Mouse (Mus musculus) intestine, postnatal 0 days (tissue): ENCODE measurements around the gene Thrb. TPM values are rescaled to one million over a fixed set of nuclear protein-coding genes. Genes with fewer than 3 reads are reported as not detected.
A peak's percentile ranks its signal among the peaks of the same experiment; 100 is the strongest.
"Not testable (repeated sequence)": the region's sequence is repeated elsewhere in the genome, so short reads cannot be mapped to it uniquely, and the experiment has no call there.

Experiments
- ATAC-seq: fragments of 200-750 bp; cut with Nextera tagmentation; 2 replicates; pipeline ENCODE4 v1.8.0; 2017; ENCODE audit warnings: mild to moderate bottlenecking, moderate TSS enrichment, moderate library complexity
- H3K27ac ChIP-seq: fragments of 300-500 bp; sonication (generic); 2 replicates; pipeline ENCODE4 v1.5.1; 2014; ENCODE audit warnings: mild to moderate bottlenecking, low read depth, low read length, moderate library complexity
- H3K27me3 ChIP-seq: fragments of 300-500 bp; sonication (generic); replicated peaks from 2 replicates; pipeline ENCODE4 v1.6.1; 2014; ENCODE audit warnings: low read length, mixed read lengths; ENCODE audit not compliant: control insufficient read depth, insufficient read depth
- H3K36me3 ChIP-seq: fragments of 300-500 bp; sonication (generic); 2 replicates; pipeline ENCODE4 v1.6.1; 2014; ENCODE audit warnings: mild to moderate bottlenecking, moderate library complexity; ENCODE audit not compliant: control insufficient read depth, insufficient read depth
- H3K4me1 ChIP-seq: fragments of 300-500 bp; sonication (generic); replicated peaks from 2 replicates; pipeline ENCODE4 v1.6.1; 2014; ENCODE audit warnings: antibody characterized with exemption, low read length, mixed read lengths; ENCODE audit not compliant: control insufficient read depth, insufficient read depth
- H3K4me2 ChIP-seq: fragments of 300-500 bp; sonication (generic); replicated peaks from 2 replicates; pipeline ENCODE4 v1.6.1; 2014; ENCODE audit warnings: low read depth, mild to moderate bottlenecking, moderate library complexity
- H3K4me3 ChIP-seq: fragments of 300-500 bp; sonication (generic); 2 replicates; pipeline ENCODE4 v1.5.1; 2014; ENCODE audit warnings: low read depth, low read length
- H3K9ac ChIP-seq: fragments of 300-500 bp; sonication (generic); 2 replicates; pipeline ENCODE4 v1.6.1; 2014; ENCODE audit warnings: mild to moderate bottlenecking, low read depth, low read length
- H3K9me3 ChIP-seq: fragments of 300-500 bp; sonication (generic); 2 replicates; pipeline ENCODE4 v1.6.1; 2016; ENCODE audit warnings: mixed run types; ENCODE audit not compliant: control insufficient read depth
- CTCF ChIP-seq: sonication (generic); IDR thresholded peaks from 2 replicates; pipeline ENCODE4 v1.5.1; 2016; ENCODE audit warnings: low read depth, mild to moderate bottlenecking, control low read depth, antibody characterized with exemption, moderate library complexity
- WGBS: fragments of 180-500 bp; shearing (Covaris S2); extraction: QIAGEN DNeasy Blood & Tissue Kit; methylation state at CpG from one replicate; pipeline ENCODE4 v1.1.7; 2014; 5-methylcytosine and 5-hydroxymethylcytosine counted together
- polyA plus RNA-seq: library from polyadenylated mRNA; unstranded; fragments of >200 nt; fragmentation: Nextera tagmentation; extraction: Ambion mirVana; gene quantifications from 2 replicates; pipeline ENCODE4 v1.2.1, GENCODE M21; 2015

Gene Thrb
- polyA plus RNA-seq, 1 experiment from 2014 or later = 5.8 TPM

- H3K36me3 ChIP-seq = no peaks in the 10 kb centered on the region
- no peak overlapping the region for H3K9ac ChIP-seq
- no peak for ATAC-seq
- no peak overlapping the region for H3K4me3 ChIP-seq
- no peaks in the 10 kb centered on the region for H3K27me3 ChIP-seq
- H3K27ac ChIP-seq = no peak overlapping the region
- H3K4me1 ChIP-seq = no peaks in the 10 kb centered on the region; the same call in 1 of the 2 replicates
- 68% methylated on average over 3 of the region's 3 CpGs for WGBS
- H3K4me2 ChIP-seq = no peak overlapping the region
- H3K9me3 ChIP-seq = no peaks in the 10 kb centered on the region
- TF ChIP-seq CTCF = no peak
Measured at GRCm38 (mm10) chr14:17917124-17917763, 257.2 kb downstream of the Thrb start.

GRCm38 (mm10) chr14:17917899-17918298 is 257.8 kb downstream of the Thrb start:
- H3K9ac ChIP-seq = no peak overlapping the region
- H3K4me3 ChIP-seq = no peak overlapping the region
- H3K36me3 ChIP-seq = no peaks in the 10 kb centered on the region
- H3K9me3 ChIP-seq = no peaks in the 10 kb centered on the region
- H3K27ac ChIP-seq = no peak overlapping the region
- H3K4me2 ChIP-seq = no peak overlapping the region
- WGBS = 28% methylated on average over 3 of the region's 3 CpGs
- H3K27me3 ChIP-seq = no peaks in the 10 kb centered on the region
- no peak for TF ChIP-seq CTCF
- no peak for ATAC-seq
- H3K4me1 ChIP-seq = no peaks in the 10 kb centered on the region; the same call in 1 of the 2 replicates

- ATAC-seq = peak; percentile 96
- no peak for TF ChIP-seq CTCF
- 0 out of 2 replicates have a peak overlapping the region, but pooled peaks have one; percentile 27 for H3K4me2 ChIP-seq
- H3K4me3 ChIP-seq = no peak overlapping the region
- H3K27ac ChIP-seq = peak overlapping the region; percentile 69
- H3K9me3 ChIP-seq = no peaks in the 10 kb centered on the region
- H3K36me3 ChIP-seq = no peaks in the 10 kb centered on the region
- H3K4me1 ChIP-seq = no peaks in the 10 kb centered on the region
- H3K9ac ChIP-seq = no peak overlapping the region
- H3K27me3 ChIP-seq = no peaks in the 10 kb centered on the region
- WGBS = 42% methylated on average over 8 of the region's 8 CpGs
Measured at GRCm38 (mm10) chr14:17922807-17923704, 263.0 kb downstream of the Thrb start.

GRCm38 (mm10) chr14:17927469-17927868 is 267.4 kb downstream of the Thrb start:
- Histone ChIP-seq H3K4me3 (no peak overlapping the region), H3K9ac (no peak overlapping the region), H3K27ac (no peak overlapping the region), H3K4me1 (no peaks in the 10 kb centered on the region), H3K36me3 (no peaks in the 10 kb centered on the region), H3K4me2 (no peak overlapping the region), H3K9me3 (no peaks in the 10 kb centered on the region), H3K27me3 (no peaks in the 10 kb centered on the region)
- peak; percentile 79 for TF ChIP-seq CTCF
- 37% methylated on average over 1 of the region's 1 CpGs for WGBS
- ATAC-seq = no peak

- no peak overlapping the region for H3K4me3 ChIP-seq
- H3K27ac ChIP-seq = no peak overlapping the region
- no peaks in the 10 kb centered on the region for H3K36me3 ChIP-seq
- H3K27me3 ChIP-seq = no peaks in the 10 kb centered on the region
- no peak overlapping the region for H3K9ac ChIP-seq
- H3K9me3 ChIP-seq = no peaks in the 10 kb centered on the region
- no peak overlapping the region for H3K4me2 ChIP-seq
- ATAC-seq = no peak
- no peaks in the 10 kb centered on the region for H3K4me1 ChIP-seq
- peak; percentile 65 for TF ChIP-seq CTCF
- WGBS = 65% methylated on average over 5 of the region's 5 CpGs
Measured at GRCm38 (mm10) chr14:17929585-17929984, 269.5 kb downstream of the Thrb start.

GRCm38 (mm10) chr14:17933475-17933874 is 273.4 kb downstream of the Thrb start:
- ATAC-seq = no peak
- TF ChIP-seq CTCF = no peak
- H3K27me3 ChIP-seq = no peaks in the 10 kb centered on the region
- no peak overlapping the region for H3K27ac ChIP-seq
- H3K9me3 ChIP-seq = no peaks in the 10 kb centered on the region
- H3K4me1 ChIP-seq = no peaks in the 10 kb centered on the region
- H3K4me3 ChIP-seq = no peak overlapping the region
- no peaks in the 10 kb centered on the region for H3K36me3 ChIP-seq
- 77% methylated on average over 2 of the region's 2 CpGs for WGBS
- H3K4me2 ChIP-seq = no peak overlapping the region
- H3K9ac ChIP-seq = no peak overlapping the region

GRCm38 (mm10) chr14:17934779-17935178 is 274.7 kb downstream of the Thrb start:
- not testable (repeated sequence) for H3K9ac ChIP-seq, H3K4me3 ChIP-seq, H3K27me3 ChIP-seq, H3K36me3 ChIP-seq, H3K27ac ChIP-seq, H3K4me1 ChIP-seq, ATAC-seq, H3K4me2 ChIP-seq, H3K9me3 ChIP-seq
- WGBS = 91% methylated on average over 4 of the region's 4 CpGs
